Mouse (Mus musculus) heart, embryonic 12.5 days (tissue): ENCODE data around the gene Frmpd4. TPM values are rescaled to one million over a fixed set of nuclear protein-coding genes. Genes with fewer than 3 reads are reported as not detected.

ENCODE experiments used
- ATAC-seq: fragments of 200-750 bp; cut with Nextera tagmentation; 2 replicates; pipeline ENCODE4 v1.8.0; 2017; ENCODE audit warnings: moderate TSS enrichment, moderate library complexity; ENCODE audit not compliant: insufficient number of reproducible peaks, low FRiP score
- H3K27ac ChIP-seq: fragments of 300-500 bp; sonication (generic); 2 replicates; pipeline ENCODE4 v1.5.1; 2016; ENCODE audit warnings: mild to moderate bottlenecking, moderate library complexity; ENCODE audit not compliant: poor library complexity, severe bottlenecking
- H3K27me3 ChIP-seq: fragments of 300-500 bp; sonication (generic); replicated peaks from 2 replicates; pipeline ENCODE4 v1.6.1; 2016; ENCODE audit warnings: mild to moderate bottlenecking, moderate library complexity
- H3K36me3 ChIP-seq: fragments of 300-500 bp; sonication (generic); 2 replicates; pipeline ENCODE4 v1.6.1; 2016; ENCODE audit warnings: mild to moderate bottlenecking, moderate library complexity
- H3K4me1 ChIP-seq: fragments of 300-500 bp; sonication (generic); replicated peaks from 2 replicates; pipeline ENCODE4 v1.6.1; 2016; ENCODE audit warnings: mild to moderate bottlenecking
- H3K4me2 ChIP-seq: fragments of 300-500 bp; sonication (generic); 2 replicates; pipeline ENCODE4 v1.6.1; 2016; ENCODE audit warnings: mild to moderate bottlenecking, moderate library complexity
- H3K4me3 ChIP-seq: fragments of 300-500 bp; sonication (generic); 2 replicates; pipeline ENCODE4 v1.5.1; 2016; ENCODE audit warnings: mild to moderate bottlenecking
- H3K9ac ChIP-seq: fragments of 300-500 bp; sonication (generic); 2 replicates; pipeline ENCODE4 v1.6.1; 2016; ENCODE audit warnings: mild to moderate bottlenecking, moderate library complexity
- H3K9me3 ChIP-seq: fragments of 300-500 bp; sonication (generic); replicated peaks from 2 replicates; pipeline ENCODE4 v1.6.1; 2016; ENCODE audit warnings: mild to moderate bottlenecking, moderate library complexity
- WGBS: fragments of 180-500 bp; shearing (Covaris S2); methylation state at CpG from one replicate; pipeline ENCODE4 v1.1.7; 2016; 5-methylcytosine and 5-hydroxymethylcytosine counted together
- polyA plus RNA-seq: library from polyadenylated mRNA; unstranded; fragments of >200 nt; fragmentation: Nextera tagmentation; extraction: Ambion mirVana; gene quantifications from 2 replicates; pipeline ENCODE4 v1.2.1, GENCODE M21; 2016

Frmpd4 gene
- not detected in 2 replicates for polyA plus RNA-seq

GRCm38 (mm10) chrX:168577131-168577530 is at the start of gene Frmpd4:
Gene Frmpd4, minus strand, starts transcription at chrX:168577231.
- Histone ChIP-seq H3K4me1 (no peaks in the 10 kb centered on the region), H3K27ac (no peak within 1 kb of the TSS), H3K4me3 (no peak within 1 kb of the TSS), H3K9me3 (no peaks in the 10 kb centered on the region), H3K36me3 (no peaks in the 10 kb centered on the region), H3K9ac (no peak within 1 kb of the TSS), H3K27me3 (no peaks in the 10 kb centered on the region), H3K4me2 (no peak within 1 kb of the TSS)
- 72% methylated on average over 5 of the region's 5 CpGs for WGBS
- ATAC-seq = no peak

GRCm38 (mm10) chrX:168595193-168595592 is 18.2 kb upstream of the Frmpd4 start:
- Histone ChIP-seq H3K4me1 (no peaks in the 10 kb centered on the region), H3K27ac (no peak overlapping the region), H3K4me3 (no peak overlapping the region), H3K27me3 (no peaks in the 10 kb centered on the region), H3K4me2 (no peak overlapping the region), H3K9ac (no peak overlapping the region), H3K9me3 (0 out of 2 replicates have a peak, but pooled peaks cover 4% of the 10 kb centered on the region), H3K36me3 (no peaks in the 10 kb centered on the region)
- WGBS = 50% methylated on average over 5 of the region's 5 CpGs
- no peak for ATAC-seq

- Histone ChIP-seq H3K27ac (no peak overlapping the region), H3K4me3 (no peak overlapping the region), H3K9ac (no peak overlapping the region), H3K9me3 (no peaks in the 10 kb centered on the region), H3K4me1 (no peaks in the 10 kb centered on the region), H3K4me2 (no peak overlapping the region), H3K36me3 (no peaks in the 10 kb centered on the region), H3K27me3 (no peaks in the 10 kb centered on the region)
- WGBS = 56% methylated on average over 1 of the region's 1 CpGs
- no peak for ATAC-seq
These were observed 7.3 kb upstream of the Frmpd4 start for GRCm38 (mm10) chrX:168584303-168584702.

GRCm38 (mm10) chrX:168571808-168572207 is 5.2 kb downstream of the Frmpd4 start:
- H3K36me3 ChIP-seq = no peaks in the 10 kb centered on the region
- no peak for ATAC-seq

GRCm38 (mm10) chrX:168569231-168569630 is 7.8 kb downstream of the Frmpd4 start:
- WGBS = 70% methylated on average over 5 of the region's 5 CpGs
- no peaks in the 10 kb centered on the region for H3K27me3 ChIP-seq
- no peaks in the 10 kb centered on the region for H3K36me3 ChIP-seq
- no peaks in the 10 kb centered on the region for H3K9me3 ChIP-seq
- H3K9ac ChIP-seq = no peak overlapping the region
- no peak overlapping the region for H3K4me3 ChIP-seq
- H3K27ac ChIP-seq = no peak overlapping the region
- no peak for ATAC-seq
- no peaks in the 10 kb centered on the region for H3K4me1 ChIP-seq
- no peak overlapping the region for H3K4me2 ChIP-seq

More at GRCm38 (mm10) chrX:168571808-168572207, 5.2 kb downstream of the Frmpd4 start:
- Histone ChIP-seq H3K27me3 (no peaks in the 10 kb centered on the region), H3K9me3 (no peaks in the 10 kb centered on the region), H3K9ac (no peak overlapping the region), H3K4me2 (no peak overlapping the region), H3K4me3 (no peak overlapping the region), H3K4me1 (no peaks in the 10 kb centered on the region), H3K27ac (no peak overlapping the region)
- 55% methylated on average over 4 of the region's 4 CpGs for WGBS

GRCm38 (mm10) chrX:168505254-168505653 is 71.8 kb downstream of the Frmpd4 start:
- Histone ChIP-seq H3K27me3 (no peaks in the 10 kb centered on the region), H3K4me2 (no peak overlapping the region), H3K36me3 (no peaks in the 10 kb centered on the region), H3K27ac (no peak overlapping the region), H3K9ac (no peak overlapping the region), H3K4me3 (no peak overlapping the region), H3K9me3 (no peaks in the 10 kb centered on the region), H3K4me1 (no peaks in the 10 kb centered on the region)
- no peak for ATAC-seq
- 33% methylated on average over 1 of the region's 1 CpGs for WGBS

- Histone ChIP-seq H3K4me3 (no peak overlapping the region), H3K9me3 (no peaks in the 10 kb centered on the region), H3K9ac (no peak overlapping the region), H3K36me3 (no peaks in the 10 kb centered on the region), H3K4me1 (no peaks in the 10 kb centered on the region), H3K27me3 (no peaks in the 10 kb centered on the region), H3K27ac (no peak overlapping the region), H3K4me2 (no peak overlapping the region)
- no peak for ATAC-seq
- WGBS = 60% methylated on average over 2 of the region's 2 CpGs
These were observed 121.8 kb downstream of the Frmpd4 start for GRCm38 (mm10) chrX:168455233-168455632.

- Histone ChIP-seq H3K27me3 (no peaks in the 10 kb centered on the region), H3K27ac (no peak overlapping the region), H3K4me3 (no peak overlapping the region), H3K9me3 (no peaks in the 10 kb centered on the region), H3K4me2 (no peak overlapping the region), H3K36me3 (no peaks in the 10 kb centered on the region), H3K4me1 (no peaks in the 10 kb centered on the region), H3K9ac (no peak overlapping the region)
- no peak for ATAC-seq
- WGBS = 81% methylated on average over 1 of the region's 1 CpGs
These were observed 145.8 kb downstream of the Frmpd4 start for GRCm38 (mm10) chrX:168431206-168431605.

GRCm38 (mm10) chrX:168429814-168430213 is 147.2 kb downstream of the Frmpd4 start:
- no peak overlapping the region for H3K4me3 ChIP-seq
- H3K4me1 ChIP-seq = no peaks in the 10 kb centered on the region
- H3K27ac ChIP-seq = no peak overlapping the region
- 82% methylated on average over 4 of the region's 4 CpGs for WGBS
- H3K27me3 ChIP-seq = no peaks in the 10 kb centered on the region
- no peaks in the 10 kb centered on the region for H3K36me3 ChIP-seq
- no peaks in the 10 kb centered on the region for H3K9me3 ChIP-seq
- ATAC-seq = no peak
- H3K9ac ChIP-seq = no peak overlapping the region
- H3K4me2 ChIP-seq = no peak overlapping the region

- H3K4me3 ChIP-seq = no peak overlapping the region
- H3K27me3 ChIP-seq = no peaks in the 10 kb centered on the region
- WGBS = 29% methylated on average over 3 of the region's 3 CpGs
- no peaks in the 10 kb centered on the region for H3K4me1 ChIP-seq
- H3K36me3 ChIP-seq = no peaks in the 10 kb centered on the region
- no peak overlapping the region for H3K27ac ChIP-seq
- H3K9ac ChIP-seq = no peak overlapping the region
- no peak overlapping the region for H3K4me2 ChIP-seq
- no peak for ATAC-seq
- no peaks in the 10 kb centered on the region for H3K9me3 ChIP-seq
These were observed 161.6 kb downstream of the Frmpd4 start for GRCm38 (mm10) chrX:168415403-168415802.

- Histone ChIP-seq H3K36me3 (no peaks in the 10 kb centered on the region), H3K9ac (no peak overlapping the region), H3K27me3 (no peaks in the 10 kb centered on the region), H3K4me2 (no peak overlapping the region), H3K27ac (no peak overlapping the region), H3K4me1 (no peaks in the 10 kb centered on the region), H3K9me3 (no peaks in the 10 kb centered on the region), H3K4me3 (no peak overlapping the region)
- WGBS = 80% methylated on average over 2 of the region's 2 CpGs
- no peak for ATAC-seq
These were observed 173.5 kb downstream of the Frmpd4 start for GRCm38 (mm10) chrX:168403512-168403911.

- Histone ChIP-seq H3K9me3 (no peaks in the 10 kb centered on the region), H3K4me1 (no peaks in the 10 kb centered on the region), H3K27me3 (no peaks in the 10 kb centered on the region), H3K4me2 (no peak overlapping the region), H3K27ac (no peak overlapping the region), H3K4me3 (no peak overlapping the region), H3K9ac (no peak overlapping the region), H3K36me3 (no peaks in the 10 kb centered on the region)
- WGBS = 78% methylated on average over 2 of the region's 2 CpGs
- ATAC-seq = no peak
These were observed 226.6 kb downstream of the Frmpd4 start for GRCm38 (mm10) chrX:168350431-168350830.
